Mouse (Mus musculus): ENCODE measurements around the gene Pcsk4.

GRCm38 (mm10) chr10:80282481-80283441 is 46.5 kb downstream of the Pcsk4 start:
- TF ChIP-seq CTCF (IDR thresholded peaks at IDR 0.05; ENCODE audit: low read depth, low read length) (no peak), POLR2A (IDR thresholded peaks at IDR 0.05; ENCODE audit: borderline replicate concordance, low read depth, low read length) (no peak)
